14 mouse cellular contexts compared by ENCODE assay signal in genomic region chr13:83868922-83869321, GRCm38 (mm10).
DNase-seq lines count a peak whose midpoint lies in the region; ATAC-seq lines count a peak whose summit lies in the region.
"Had no signal": no experiment of that assay in that cellular context is flagged by ENCODE, and none has a peak within 500 bp of the region (broad histone marks: within the 10 kb centered on the region; RNA-seq: fewer than 3 reads in every experiment).

No protein-coding gene starts in this region.

- no peaks in the 10 kb centered on the region for H3K9me3 ChIP-seq in forebrain, embryonic 15.5 days
- H3K9me3 ChIP-seq in midbrain, embryonic 12.5 days: no peaks in the 10 kb centered on the region
- H3K9me3 ChIP-seq: G1E had no signal

- H3K4me3 ChIP-seq in forebrain, embryonic 15.5 days: no peak overlapping the region
- no peak overlapping the region for H3K4me3 ChIP-seq in midbrain, embryonic 12.5 days
- H3K4me3 ChIP-seq: erythroblast, embryonic 14.5 days had no signal

- no peak overlapping the region for H3K9ac ChIP-seq in forebrain, embryonic 15.5 days (replicated peaks)
- H3K9ac ChIP-seq in midbrain, embryonic 12.5 days (replicated peaks): no peak overlapping the region
- H3K9ac ChIP-seq: lung, embryonic 14.5 days had no signal

- peak overlapping the region; percentile 92 for H3K27ac ChIP-seq in forebrain, embryonic 15.5 days (replicated peaks)
- H3K27ac ChIP-seq in midbrain, embryonic 12.5 days (replicated peaks): peak overlapping the region; percentile 88

- H3K4me2 ChIP-seq in forebrain, embryonic 15.5 days (replicated peaks): no peak overlapping the region
- 0 out of 2 replicates have a peak overlapping the region, but pooled peaks have one; percentile 1 for H3K4me2 ChIP-seq in midbrain, embryonic 12.5 days (replicated peaks)
- H3K4me2 ChIP-seq: heart, embryonic 11.5 days; lung, embryonic 14.5 days had no signal

- H3K27me3 ChIP-seq in forebrain, embryonic 15.5 days: no peaks in the 10 kb centered on the region
- H3K27me3 ChIP-seq in midbrain, embryonic 12.5 days: no peaks in the 10 kb centered on the region

- ATAC-seq in forebrain, embryonic 15.5 days (replicated peaks): peak; percentile 93
- peak; percentile 93 for ATAC-seq in midbrain, embryonic 12.5 days (ENCODE audit: low FRiP score, low read depth)

- 4% methylated on average over 4 of the region's 4 CpGs for WGBS in forebrain, embryonic 15.5 days
- WGBS in midbrain, embryonic 12.5 days: 17% methylated on average over 4 of the region's 4 CpGs

- DNase-seq in Muller cell, postnatal 12 days (ENCODE audit: inconsistent ontology term): peak; percentile 84
- DNase-seq in cerebellum, postnatal 10 days: peak; percentile 95 to 96
- no peak for DNase-seq in kidney, adult 9 months
- no peak for DNase-seq in kidney, postnatal 4 days
- no peak for DNase-seq in gastrocnemius, postnatal 25 days
- DNase-seq in left cerebral cortex, adult 18-20 months (ENCODE audit: low spot score in 2 of 2): no peak
- DNase-seq: adrenal gland, postnatal 14 days; kidney, adult 8-10 months; lung, embryonic 14.5 days had no signal

- no peaks in the 10 kb centered on the region for H3K36me3 ChIP-seq in forebrain, embryonic 15.5 days
- no peaks in the 10 kb centered on the region for H3K36me3 ChIP-seq in midbrain, embryonic 12.5 days
- H3K36me3 ChIP-seq: G1E had no signal

- peaks cover 42% of the 10 kb centered on the region for H3K4me1 ChIP-seq in forebrain, embryonic 15.5 days
- H3K4me1 ChIP-seq in midbrain, embryonic 12.5 days: peaks cover 21% of the 10 kb centered on the region

Comparison
In these comparisons a context has a peak if more than half of its experiments do, and no peak if none do; other contexts are left out.
1. DNase-seq: peak in Muller cell, postnatal 12 days (single experiment) and cerebellum, postnatal 10 days (2 of 2); none in kidney, adult 9 months (single experiment), kidney, postnatal 4 days (0 of 2), gastrocnemius, postnatal 25 days (single experiment) and left cerebral cortex, adult 18-20 months (0 of 2).